Mouse (Mus musculus) heart, adult 2 months (tissue): ENCODE data around the gene Exosc1.

Source experiments
- CTCF ChIP-seq: fragments of 200-600 bp; IDR thresholded peaks from 2 replicates; pipeline ENCODE4 v1.8.1; 2022; ENCODE audit warnings: antibody characterized with exemption, mild to moderate bottlenecking, moderate library complexity
- EP300 ChIP-seq: fragments of 200-500 bp; IDR thresholded peaks from 2 replicates; pipeline ENCODE4 v1.6.1; 2011; ENCODE audit warnings: low read depth, low read length, control low read depth; ENCODE audit not compliant: insufficient read depth

DNA sequence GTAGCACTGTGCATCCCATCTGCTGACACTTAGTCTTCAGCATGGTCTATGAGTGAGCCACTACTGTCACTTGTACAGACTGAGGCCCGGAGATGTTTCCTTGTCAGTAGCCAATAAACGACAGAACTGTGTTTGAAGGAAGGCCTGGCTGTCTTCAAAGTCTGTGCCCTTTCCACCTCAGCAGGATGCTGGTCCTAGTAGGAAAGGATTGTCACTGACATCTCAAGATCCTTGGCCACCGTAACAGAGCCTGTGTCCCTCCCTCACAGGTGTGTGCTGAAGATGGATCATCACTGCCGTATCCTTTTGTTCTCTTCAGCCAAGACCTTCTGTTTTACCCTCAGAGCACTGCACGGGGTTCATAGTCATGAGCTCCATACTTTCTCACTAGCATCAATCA is 5.3 kb upstream of the Exosc1 start:
- TF ChIP-seq EP300: no peak
- no peak for TF ChIP-seq CTCF
